Mouse (Mus musculus) liver (tissue): ENCODE data around the gene Slc5a6.
"Not testable (repeated sequence)": the region's sequence is repeated elsewhere in the genome, so short reads cannot be mapped to it uniquely, and the experiment has no call there.

Source experiments
- DNase-seq: peaks from one replicate; pipeline ENCODE4 v3.0.0-alpha.2; 2020; ENCODE audit warnings: mixed read lengths

Slc5a6 gene

DNA sequence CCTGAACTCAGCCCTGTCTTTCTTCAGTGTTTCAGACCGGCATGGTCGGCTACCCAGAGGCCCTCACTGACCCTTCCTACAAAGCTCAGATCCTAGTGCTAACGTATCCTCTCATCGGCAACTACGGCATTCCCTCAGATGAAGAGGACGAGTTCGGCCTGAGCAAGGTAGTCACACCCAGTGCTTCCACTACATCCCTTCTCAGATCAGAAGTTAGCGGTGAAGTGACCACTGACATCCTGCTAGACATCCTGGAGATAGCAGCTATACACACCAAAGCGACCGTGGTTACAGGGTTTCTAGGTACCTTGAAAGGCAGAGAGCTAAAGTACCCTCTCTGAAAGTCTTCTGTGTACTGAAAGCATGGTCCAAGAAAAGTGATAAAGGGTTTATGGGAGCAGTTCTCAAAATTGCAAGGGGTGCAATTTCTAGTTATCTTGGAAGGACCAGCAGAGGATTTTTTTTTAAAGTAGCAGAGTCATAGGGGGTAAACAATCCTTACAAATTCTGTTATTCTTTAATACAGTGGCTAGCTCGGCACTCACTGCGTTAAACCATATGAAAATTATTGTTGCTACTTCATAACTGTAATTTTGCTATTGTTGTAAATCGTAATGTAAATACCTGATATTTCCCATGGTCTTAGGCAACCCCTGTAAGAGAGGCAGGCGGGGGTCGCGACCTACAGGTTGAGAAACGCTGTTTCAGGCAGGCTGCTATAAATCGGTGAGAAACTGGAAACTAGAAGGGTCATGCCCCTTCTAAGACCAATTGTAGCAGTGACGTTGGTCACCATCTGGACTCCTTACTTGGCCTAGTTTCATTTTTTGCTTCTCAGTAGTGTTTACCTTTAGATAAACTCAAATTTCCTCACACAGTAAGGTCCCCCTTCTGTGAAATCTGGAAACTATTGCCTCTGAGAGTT lies 6.8 kb upstream of the Slc5a6 start:
- DNase-seq, result no peak

DNA sequence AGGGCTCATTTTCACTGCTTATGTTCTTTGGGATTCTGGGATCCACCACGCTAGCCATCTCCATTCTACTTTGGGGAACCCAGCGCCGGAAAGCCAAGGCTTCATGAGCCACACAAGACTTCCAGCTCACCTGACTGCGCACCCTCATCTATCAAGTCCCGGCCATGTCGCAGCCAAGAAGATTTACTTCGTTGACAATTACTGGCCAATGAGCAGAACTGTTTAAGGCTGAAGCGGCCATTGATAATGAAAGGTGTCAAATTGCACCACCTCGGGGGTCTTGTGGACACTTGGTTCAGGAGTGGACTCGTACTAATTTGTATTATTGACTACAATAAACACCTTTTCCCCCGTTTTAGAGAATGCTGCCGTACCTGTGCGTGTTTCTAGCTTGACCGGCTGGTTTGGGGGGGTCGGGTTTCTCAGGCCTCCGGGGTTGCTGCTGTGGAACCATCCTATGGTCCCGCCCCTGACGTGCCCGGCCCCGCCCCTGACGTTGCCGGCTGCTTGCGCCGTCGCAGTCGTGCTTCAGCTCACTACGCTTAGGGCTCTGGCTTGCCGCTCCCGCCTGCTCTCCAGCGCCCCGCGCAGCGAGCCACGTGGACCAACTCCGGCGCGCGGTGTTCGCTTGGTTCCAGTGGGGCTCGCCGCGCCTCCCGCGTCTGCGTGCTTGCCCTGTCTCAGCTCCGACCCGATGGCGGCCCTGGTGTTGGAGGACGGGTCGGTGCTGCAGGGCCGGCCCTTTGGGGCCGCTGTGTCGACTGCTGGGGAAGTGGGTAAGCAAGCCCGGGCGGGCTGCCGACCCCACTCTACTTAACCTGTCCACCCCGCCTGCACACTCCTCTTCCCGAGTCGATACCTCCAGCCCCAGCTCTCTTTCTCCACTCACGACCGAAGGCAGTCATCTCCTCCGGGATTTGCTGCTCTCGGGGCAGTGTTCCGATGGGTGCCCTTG lies 5.8 kb upstream of the Slc5a6 start, which contains the start of gene Cad:
Gene Cad, plus strand, starts transcription at position 520 of the 955 bp plus-strand sequence.
- peak; percentile 96 for DNase-seq

DNA sequence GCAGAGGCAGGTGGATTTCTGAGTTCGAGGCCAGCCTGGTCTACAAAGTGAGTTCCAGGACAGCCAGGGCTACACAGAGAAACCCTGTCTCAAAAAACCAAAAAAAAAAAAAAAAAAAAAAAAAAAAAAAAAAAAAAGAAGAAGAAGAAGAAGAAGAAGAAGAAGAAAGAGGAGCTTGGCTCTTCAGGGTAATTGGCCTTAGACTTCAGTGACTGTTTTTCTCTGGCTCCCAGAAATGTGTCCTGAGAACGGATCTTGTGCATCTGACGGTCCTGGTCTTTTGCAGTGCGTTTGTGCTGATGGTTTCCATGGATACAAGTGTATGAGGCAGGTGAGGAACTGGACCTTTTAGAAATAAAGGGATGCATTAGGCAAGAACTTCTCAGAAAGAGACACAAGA lies 5.0 kb upstream of the Slc5a6 start:
- not testable (repeated sequence) for DNase-seq

DNA sequence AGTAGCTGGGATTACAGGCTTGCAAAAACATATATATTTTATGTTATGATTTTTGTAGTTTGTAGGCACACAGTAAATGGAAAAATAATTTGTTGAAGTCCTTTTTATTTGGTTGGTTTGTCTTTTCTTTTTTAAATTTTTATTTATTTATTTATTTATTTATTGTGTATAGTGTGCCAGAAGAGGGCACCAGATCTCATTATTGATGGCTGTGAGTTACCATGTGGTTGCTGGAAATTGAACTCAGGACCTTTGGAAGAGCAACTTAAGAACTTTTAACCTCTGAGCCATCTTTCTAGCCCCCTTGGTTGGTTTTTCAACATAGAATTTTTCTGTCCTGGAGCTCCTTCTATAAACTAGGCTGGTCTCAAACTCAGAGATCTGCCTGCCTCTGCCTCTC lies 1.7 kb upstream of the Slc5a6 start:
- no peak for DNase-seq

DNA sequence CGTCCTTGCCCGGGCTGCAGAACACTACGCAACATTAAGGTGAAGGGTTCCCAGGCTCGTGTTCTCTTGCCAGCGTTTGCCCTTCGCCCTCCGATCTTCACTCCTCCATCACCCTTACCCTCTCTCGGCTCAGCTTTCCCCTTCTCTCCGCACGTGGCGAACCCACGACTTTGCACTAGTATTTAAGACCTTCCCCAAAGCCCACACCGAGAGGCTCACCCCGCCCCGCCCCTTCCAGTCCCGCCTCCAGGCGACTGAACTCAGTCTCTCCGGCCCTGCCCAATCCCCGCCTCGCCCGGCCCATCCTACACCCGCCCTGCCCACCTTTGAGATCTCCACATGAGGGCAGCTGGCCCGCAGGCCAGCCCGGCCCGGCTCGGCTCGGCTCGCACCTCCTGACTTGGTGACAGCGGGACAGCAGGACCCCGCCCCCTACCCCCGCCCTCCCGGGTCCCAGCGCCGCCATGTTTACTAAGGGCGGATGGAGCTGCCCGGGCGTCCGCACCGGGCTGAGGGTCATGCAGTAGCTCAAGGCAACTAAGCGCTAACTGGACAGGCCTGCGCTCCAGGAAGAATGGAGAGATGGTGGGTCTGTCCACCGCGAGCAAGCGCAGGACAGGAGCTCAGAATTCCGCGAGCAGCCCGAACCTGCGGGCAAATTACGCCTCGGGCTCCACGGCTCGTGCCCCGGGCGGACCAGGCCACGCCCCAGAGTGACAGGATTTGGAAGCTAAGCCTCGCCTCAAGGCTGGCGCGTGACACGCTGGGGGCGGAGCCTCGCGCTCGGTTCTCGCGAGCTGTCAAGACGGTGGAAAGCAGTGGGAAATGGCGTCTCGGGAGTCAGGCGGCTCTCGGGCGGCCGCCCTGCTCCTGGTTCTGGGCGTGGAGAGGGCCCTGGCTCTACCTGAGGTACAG lies 619 bp downstream of the Slc5a6 start, which contains the start of gene Atraid:
Gene Atraid, plus strand, starts transcription at position 465 of the 915 bp plus-strand sequence.
- DNase-seq, result peak; percentile 99

DNA sequence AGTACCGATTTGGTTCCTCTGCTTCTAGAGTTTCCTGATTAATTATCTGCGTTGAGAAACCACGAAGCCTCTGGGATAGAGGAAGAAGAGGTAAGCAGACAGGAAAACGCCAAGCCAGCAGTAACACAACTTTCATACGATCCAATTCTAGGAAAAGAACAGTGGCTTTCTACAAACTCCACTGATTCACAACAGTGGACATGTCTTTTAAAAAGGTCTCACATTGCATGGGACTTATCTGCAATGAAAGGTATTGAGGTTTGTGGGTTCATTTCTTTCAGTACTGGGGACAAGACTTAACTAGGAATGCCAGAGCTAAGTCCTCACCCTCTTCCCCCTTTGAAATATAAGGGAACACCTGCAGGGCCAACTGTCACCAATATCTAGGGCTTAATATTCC lies 1.6 kb downstream of the Slc5a6 start:
- DNase-seq, result no peak

DNA sequence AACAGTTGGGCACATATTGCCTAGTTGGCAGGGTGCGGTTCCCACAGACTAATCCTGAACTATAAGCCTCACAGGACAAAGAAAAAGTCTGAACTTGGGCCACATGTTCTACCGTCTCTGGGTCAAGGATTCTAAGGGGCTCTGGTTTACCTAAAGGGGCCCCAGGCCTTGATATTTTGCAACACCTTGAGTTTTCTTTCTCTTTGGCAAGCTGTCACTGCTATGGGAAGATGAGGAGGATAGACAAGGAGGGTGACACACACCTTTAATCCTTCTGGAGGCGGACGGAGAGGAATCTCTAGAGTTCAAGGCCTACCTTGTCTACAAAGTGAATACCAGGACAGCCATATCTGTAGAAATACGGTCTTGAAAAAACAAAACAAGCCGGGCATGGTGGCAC lies 2.3 kb downstream of the Slc5a6 start:
- DNase-seq, result no peak

DNA sequence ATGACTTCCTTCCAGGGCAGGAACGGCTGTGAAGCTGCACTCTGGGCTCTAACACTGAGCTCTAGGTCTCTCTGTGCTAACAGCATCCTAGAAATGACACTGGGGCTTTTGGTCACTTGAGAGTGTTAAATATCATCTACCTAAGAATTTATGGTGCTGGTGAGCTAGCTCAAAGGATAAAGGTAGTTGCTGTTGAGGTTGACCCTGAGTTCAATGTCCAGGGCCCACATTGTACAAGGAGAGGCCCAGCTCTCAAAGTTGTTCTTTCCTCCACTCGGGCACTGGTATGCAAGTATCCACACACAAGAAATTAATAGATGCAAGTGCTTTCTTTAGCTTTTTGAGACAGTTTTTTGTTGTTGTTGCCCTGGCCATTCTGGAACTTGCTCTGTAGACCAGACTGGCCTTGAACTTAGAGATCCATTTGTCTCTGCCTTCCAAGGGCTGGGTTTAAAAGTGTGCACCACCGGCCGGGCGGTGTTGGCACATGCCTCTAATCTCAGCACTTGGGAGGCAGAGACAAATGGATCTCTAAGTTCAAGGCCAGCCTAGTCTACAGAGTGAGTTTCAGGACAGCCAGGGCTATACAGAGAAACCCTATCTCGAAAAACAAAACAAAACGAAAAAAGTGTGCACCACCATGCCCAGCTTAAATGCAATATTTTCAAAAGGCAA lies 10.4 kb downstream of the Slc5a6 start:
- DNase-seq, result no peak

DNA sequence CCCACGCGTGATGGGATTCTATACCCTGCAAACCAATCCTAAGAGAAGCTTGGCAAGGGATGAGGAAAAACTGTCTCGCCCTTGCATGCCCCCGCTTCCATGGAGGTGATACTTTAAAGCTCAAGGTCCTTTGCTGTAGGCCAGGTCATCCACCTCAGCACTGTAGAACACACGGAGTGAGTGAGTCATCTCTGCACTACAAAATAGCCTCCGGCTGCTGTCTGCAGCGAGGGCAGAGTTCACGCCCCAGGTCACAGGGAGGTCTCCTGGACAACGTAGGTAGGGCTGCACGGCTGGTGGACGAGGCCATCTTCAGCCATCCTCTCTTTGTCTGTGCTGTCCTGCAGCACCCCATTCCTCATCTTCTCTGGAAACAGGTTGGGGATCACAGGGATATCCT lies 12.2 kb downstream of the Slc5a6 start:
- DNase-seq, result not testable (repeated sequence)

DNA sequence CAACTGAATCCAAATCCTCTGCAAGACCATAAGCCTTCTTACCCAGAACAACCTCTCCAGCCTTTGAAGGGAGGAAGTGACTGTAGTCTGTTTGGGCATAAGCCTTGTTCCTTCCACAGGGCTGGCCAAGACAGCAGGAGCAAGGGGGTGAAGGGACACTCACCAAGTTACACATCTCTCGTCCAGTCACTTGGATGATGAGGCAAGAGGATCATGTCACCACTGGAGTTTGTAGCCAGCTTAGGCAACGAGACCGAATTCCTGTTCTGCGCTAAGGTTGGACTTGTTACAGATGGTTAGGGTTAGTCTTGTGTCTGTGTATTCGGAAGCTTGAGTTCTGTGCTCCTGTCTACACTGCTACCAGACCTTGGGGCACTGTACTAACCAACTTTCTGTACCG lies 14.1 kb downstream of the Slc5a6 start:
- DNase-seq, result no peak

DNA sequence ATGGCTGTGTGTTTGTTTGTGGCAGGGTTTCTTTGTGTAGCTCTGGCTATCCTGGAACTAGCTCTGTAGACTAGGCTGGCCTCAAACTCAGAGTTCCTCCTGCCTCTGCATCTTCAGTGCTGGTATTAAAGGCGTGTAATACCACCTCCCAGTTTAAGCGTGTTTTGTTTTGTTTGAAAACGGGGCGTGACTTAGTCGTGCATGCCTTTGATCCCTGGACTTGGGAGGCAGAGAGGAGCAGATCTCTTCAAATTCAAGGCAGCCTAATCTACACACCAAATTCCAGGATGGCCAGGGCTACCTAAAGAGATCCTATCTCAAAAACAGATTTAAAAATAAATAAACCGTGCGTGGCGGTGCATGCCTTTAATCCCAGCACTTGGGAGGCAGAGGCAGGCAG lies 17.2 kb downstream of the Slc5a6 start:
- no peak for DNase-seq

DNA sequence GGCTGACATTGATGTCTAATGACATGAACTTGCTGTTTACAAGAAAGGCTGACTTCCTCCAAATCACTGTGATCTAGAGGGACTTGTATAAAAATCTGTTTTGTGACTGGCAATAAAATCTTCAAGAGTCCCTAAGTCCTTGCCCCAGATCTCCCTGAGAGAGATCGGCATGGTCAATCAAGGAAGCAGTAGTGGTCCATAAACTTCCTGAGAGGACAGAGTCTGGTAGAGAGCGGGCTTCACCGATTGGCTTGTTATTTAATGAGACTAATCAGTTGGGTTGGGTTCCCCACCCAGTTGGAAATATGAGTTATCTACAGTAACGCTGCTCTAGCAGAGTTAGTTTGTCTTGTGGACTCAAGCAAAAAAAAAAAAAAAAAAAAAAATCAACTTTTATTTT lies 17.8 kb downstream of the Slc5a6 start:
- no peak for DNase-seq

DNA sequence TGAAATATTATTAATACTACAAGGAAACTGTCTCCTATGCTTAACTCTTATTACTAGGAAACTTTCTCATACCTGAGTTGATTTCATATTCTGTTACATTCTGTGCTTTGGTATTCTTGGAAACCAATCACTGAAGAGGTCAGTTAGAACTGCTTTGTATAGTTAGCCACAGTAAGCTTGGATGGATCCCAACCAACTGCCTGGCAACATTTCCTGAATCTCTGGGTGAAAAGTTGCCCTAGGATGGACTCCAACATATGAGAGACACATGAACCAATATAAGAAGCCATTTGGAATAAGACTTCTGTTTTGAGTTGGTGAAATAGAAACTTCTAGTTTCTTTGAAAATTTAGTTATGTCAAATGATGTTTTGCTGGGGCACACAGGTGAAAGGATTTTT lies 24.1 kb downstream of the Slc5a6 start:
- no peak for DNase-seq

DNA sequence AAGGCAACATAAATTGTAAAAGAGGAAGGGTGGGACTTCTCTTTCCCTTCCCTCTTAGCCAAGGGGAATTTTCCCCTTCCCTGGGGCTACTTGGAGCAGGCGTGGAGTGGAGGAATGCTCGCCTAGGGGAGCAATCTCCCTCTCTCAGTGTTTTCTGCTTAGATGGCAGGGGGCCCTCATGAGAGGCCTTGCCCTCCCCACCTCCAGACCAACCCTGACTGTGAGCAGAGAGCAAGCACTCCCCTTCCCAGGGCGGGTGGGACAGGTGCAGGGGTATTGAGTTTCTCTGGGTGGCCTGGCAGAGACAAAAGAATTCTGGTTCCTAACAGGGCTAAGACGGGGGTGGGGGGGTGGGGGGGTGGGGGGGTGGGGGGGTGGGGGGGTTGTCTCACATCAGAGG lies 25.5 kb downstream of the Slc5a6 start:
- DNase-seq, result no peak

DNA sequence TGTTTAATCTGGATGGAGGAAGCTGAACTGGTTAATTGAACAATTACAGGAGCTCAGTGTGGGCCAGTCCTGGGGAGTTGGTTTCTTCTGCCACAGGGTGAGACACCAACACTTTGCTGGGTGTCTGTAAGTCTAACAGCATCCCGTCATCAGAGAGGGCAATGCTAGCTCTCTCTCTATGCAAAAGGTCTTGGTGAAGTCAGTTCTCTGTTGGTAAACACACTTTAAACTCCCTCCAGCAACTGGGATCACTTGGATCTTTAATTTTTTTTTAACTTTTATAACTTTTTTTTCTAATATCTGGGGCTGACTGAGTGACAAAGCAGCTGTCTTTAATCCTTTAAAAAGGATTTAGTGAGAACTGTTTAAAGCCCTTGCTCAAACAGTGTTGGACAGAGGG lies 26.0 kb downstream of the Slc5a6 start:
- no peak for DNase-seq

DNA sequence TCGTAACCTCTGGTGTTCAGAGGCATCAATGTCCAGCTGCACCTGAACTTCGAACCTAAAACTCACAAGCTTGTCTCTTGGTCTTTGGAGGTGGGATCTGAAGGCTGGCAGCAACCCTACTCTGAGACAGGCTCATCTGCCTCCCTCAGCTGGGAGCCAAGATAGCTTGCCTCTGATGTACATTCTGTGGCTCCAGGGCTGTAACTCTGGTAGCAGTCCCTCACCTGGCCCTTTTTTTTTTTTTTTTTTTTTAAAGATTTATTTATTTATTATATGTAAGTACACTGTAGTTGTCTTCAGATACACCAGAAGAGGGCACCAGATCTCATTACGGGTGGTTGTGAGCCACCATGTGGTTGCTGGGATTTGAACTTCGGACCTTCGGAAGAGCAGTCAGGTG lies 26.9 kb downstream of the Slc5a6 start:
- DNase-seq, result not testable (repeated sequence)

DNA sequence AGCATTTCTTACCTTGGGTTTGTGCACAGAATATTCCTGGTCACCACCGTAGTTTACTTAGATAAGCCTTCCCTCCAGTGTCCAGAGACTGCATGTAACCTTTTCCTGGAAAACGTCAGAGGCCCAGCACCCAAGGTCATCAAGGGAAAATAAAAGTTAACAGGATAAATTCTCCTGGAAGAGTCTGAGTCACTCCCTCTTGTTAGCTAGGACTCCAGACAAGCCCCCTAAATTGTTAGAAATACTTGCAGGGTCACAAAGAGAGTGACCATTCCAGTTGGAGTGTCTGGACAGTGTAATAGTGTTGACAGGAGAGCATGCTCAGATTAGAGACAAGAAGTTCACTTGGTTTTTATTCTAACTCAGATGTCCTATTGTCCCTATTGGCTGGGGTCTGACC lies 32.8 kb downstream of the Slc5a6 start:
- no peak for DNase-seq

DNA sequence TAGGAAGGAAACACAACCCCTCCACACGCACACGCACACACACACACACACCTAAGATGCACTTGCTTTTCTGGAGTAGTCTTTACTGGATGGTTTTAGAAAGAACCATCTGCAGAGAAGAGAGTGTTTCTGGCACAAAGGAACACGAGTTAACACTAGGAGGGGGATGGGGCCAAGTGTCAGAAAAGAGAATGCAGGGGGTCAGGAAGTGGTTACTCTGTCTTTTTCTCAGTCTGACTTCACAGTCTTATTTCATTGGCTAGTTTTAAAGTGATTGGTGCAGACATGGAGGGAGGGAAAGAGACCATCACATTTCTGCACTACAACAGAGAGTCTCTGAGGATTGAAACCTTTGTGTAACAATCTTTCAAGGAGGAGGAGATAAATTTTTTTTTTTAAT lies 36.0 kb downstream of the Slc5a6 start:
- no peak for DNase-seq

DNA sequence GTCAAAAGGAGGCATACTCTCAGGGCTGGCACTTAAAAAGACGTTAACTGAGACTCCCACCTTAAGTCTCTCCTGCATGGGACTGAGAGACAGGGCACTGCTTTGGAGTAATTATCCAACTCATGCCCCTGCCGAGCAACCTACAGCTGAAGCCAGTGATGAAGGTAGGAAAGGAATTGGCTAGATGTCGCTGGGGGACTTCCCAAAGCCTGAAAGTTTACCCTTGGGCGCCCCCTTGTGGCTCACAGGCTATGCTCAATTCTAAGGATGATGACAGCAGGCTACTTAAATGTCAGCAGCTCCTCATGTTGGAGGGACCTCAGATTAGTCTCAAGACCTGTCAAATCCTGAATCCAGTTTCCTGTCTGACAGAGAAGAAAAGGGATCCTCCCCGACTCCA lies 44.5 kb downstream of the Slc5a6 start:
- DNase-seq, result peak; percentile 88

DNA sequence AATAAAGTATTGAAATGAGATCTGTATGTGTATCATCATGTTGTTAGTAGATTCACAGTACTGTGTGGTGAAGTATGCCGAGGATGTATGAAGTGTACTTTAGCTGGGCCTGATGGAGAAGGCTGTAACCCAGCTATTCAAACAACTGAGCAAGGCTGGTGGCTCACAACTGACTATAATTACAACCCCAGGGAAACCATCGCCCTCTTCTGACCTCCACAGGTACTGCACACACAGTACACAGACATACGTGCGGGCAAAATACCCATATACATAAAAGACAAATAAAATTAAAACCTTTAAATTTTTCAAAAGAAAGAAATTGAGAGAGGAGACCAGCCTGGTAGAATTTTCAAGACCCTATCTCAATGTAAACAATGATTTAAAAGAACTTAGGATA lies 47.2 kb downstream of the Slc5a6 start:
- no peak for DNase-seq

DNA sequence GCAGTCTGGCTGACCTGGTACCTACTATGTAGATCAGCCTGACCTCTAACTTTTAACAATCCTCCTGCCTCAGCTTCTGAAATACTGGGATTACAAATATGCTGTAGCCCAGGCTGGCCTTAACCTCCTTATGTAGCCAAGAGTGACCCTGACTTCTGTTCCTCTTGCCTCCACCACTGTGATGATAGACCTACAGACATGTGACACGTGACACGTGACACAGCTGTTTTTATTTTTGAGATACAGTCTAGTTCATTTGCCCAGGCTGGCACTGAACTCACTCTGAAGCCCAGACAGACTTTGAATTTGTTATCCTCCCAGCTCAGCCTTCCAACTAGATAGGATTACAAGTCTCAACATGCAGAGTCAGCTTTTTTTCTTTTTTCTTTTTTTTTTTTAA lies 47.7 kb downstream of the Slc5a6 start:
- DNase-seq, result no peak

DNA sequence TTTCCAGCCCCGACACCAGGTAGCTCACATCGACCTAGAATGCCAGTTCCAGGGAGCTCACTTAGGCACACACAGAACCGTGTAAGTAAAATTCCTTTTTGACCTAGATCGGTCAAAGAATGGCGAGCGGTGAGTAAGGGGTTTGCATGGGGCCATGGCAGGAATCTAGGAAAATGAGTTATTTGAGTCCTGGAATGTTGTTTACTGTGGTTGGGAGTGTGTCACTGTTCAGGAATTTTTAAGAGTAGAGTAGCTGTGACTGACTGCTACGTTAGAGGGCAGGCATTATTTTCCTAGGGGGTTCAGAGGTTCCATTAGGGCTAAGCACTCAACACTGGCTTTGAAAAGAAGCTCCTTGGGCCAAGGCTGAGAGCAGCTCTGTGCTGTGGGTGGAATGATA lies 48.6 kb downstream of the Slc5a6 start:
- DNase-seq, result no peak
